Mouse (Mus musculus): Measurements from ENCODE around the gene Krt8. TPM values are rescaled to one million over a fixed set of nuclear protein-coding genes. Genes with fewer than 3 reads are reported as not detected.

Krt8 gene
- not detected for polyA plus RNA-seq (2017; shearing (Covaris generic))

GRCm38 (mm10) chr15:102004189-102004588 lies at the start of gene Krt8:
Gene Krt8 (minus strand): TSS chr15:102004482.

GRCm38 (mm10) chr15:102028040-102028439 lies 23.8 kb upstream of the Krt8 start, which contains the start of gene Krt18:
Gene Krt18 (plus strand): TSS chr15:102028180.

DNA sequence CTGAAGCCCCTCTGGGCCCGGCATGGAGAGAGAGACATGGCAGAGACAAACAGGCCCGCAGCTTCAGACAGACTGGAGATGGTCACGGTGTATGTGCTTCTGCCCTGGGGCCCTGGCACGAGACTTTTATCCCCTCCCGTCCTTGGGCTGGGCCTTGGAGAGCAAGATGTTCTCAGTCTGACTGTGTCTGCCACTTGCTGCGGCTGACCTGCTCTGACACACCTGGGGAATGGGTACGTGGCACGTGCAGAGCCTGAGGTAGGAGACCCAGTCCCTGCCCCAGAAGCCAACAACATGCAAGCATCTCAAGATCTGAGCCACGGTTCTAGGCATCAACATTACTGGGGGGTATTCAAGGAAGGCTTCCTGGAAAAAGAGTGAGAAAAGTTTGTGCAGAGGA lies 50.1 kb downstream of the Krt8 start, which contains the start of gene Krt78:
Gene Krt78, minus strand, starts transcription at position 101 of the 400 bp plus-strand sequence.

Other genes starting within 250 kb of the Krt8 start
- gene Krt72, start 218.0 kb downstream of the Krt8 start, polyA plus RNA-seq (2017; shearing (Covaris generic)), result not detected
- not detected for gene Krt73, start 202.1 kb downstream of the Krt8 start, polyA plus RNA-seq (2017; shearing (Covaris generic))
- not detected for gene Krt2, start 186.3 kb downstream of the Krt8 start, polyA plus RNA-seq (2017; shearing (Covaris generic))
- gene Krt1, start 153.7 kb downstream of the Krt8 start, polyA plus RNA-seq (2017; shearing (Covaris generic)), result 0.62 TPM
- gene Krt77, start 134.8 kb downstream of the Krt8 start, polyA plus RNA-seq (2017; shearing (Covaris generic)), result not detected
- not detected for gene Krt76, start 111.6 kb downstream of the Krt8 start, polyA plus RNA-seq (2017; shearing (Covaris generic))
- not detected for gene Krt4, start 79.7 kb downstream of the Krt8 start, polyA plus RNA-seq (2017; shearing (Covaris generic))
- gene Krt79, start 64.2 kb downstream of the Krt8 start, polyA plus RNA-seq (2017; shearing (Covaris generic)), result not detected
- not detected for gene Krt78, start 50.2 kb downstream of the Krt8 start, polyA plus RNA-seq (2017; shearing (Covaris generic))
- not detected for gene Krt18, start 23.7 kb upstream of the Krt8 start, polyA plus RNA-seq (2017; shearing (Covaris generic))
- 90.3 TPM for gene Eif4b, start 69.3 kb upstream of the Krt8 start, polyA plus RNA-seq (2017; shearing (Covaris generic))
- 3.1 TPM for gene Tns2, start 95.9 kb upstream of the Krt8 start, polyA plus RNA-seq (2017; shearing (Covaris generic))
- 42.3 TPM for gene Spryd3, start 131.8 kb upstream of the Krt8 start, polyA plus RNA-seq (2017; shearing (Covaris generic))
- 0.56 TPM for gene Igfbp6, start 139.9 kb upstream of the Krt8 start, polyA plus RNA-seq (2017; shearing (Covaris generic))
- 6.2 TPM for gene Soat2, start 146.0 kb upstream of the Krt8 start, polyA plus RNA-seq (2017; shearing (Covaris generic))
- gene Zfp740, start 198.8 kb upstream of the Krt8 start, polyA plus RNA-seq (2017; shearing (Covaris generic)), result 93.1 TPM
- 9.2 TPM for gene Csad, start 200.2 kb upstream of the Krt8 start, polyA plus RNA-seq (2017; shearing (Covaris generic))
- gene Itgb7, start 227.5 kb upstream of the Krt8 start, polyA plus RNA-seq (2017; shearing (Covaris generic)), result 974 TPM